Mouse (Mus musculus) lung, postnatal 0 days (tissue): Measurements from ENCODE around the gene Lama1.

Experiments used
- CTCF ChIP-seq: IDR thresholded peaks from 2 replicates; pipeline ENCODE4 v1.5.1; 2016; ENCODE audit warnings: antibody characterized with exemption, mild to moderate bottlenecking
- EP300 ChIP-seq: IDR thresholded peaks from 2 replicates; pipeline ENCODE4 v1.6.1; 2016; ENCODE audit warnings: antibody characterized with exemption, mild to moderate bottlenecking, control low read depth

GRCm38 (mm10) chr17:67735722-67736121 lies 38.7 kb downstream of the Lama1 start:
- TF ChIP-seq CTCF = no peak
- TF ChIP-seq EP300 = no peak
